Comparison of ENCODE assay signal across 21 mouse cellular contexts in the genomic region with DNA sequence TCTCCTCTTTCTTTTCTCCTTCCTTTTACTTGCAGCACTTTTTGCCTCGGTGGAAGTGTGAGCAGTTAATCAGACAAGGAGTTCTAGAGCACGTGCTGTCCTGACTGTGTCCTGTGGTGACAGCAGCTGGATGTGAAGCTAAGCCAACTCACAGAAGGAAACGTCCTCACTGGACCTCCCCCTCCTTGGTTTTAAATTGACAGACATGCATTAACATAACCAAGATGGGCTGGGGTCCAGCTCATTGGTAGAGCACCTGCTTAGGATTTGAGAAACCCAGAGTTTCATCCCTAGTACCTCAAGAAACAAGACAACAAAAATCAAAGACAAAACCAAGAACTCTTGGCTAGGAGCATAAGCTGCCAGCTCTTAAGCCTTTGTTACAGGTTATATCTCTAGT.
"Had no signal": no experiment of that assay in that cellular context is flagged by ENCODE, and none has a peak within 500 bp of the region (broad histone marks: within the 10 kb centered on the region; RNA-seq: fewer than 3 reads in every experiment).

No protein-coding gene starts in this region.

- DNase-seq: gastrocnemius, adult 2 months; gastrocnemius, postnatal 10 days; gastrocnemius, postnatal 25 days; heart, adult 2 months; heart, postnatal 4 days; kidney, adult 18-20 months; kidney, adult 8-10 months; kidney, postnatal 10 days; kidney, postnatal 25 days; kidney, postnatal 4 days; liver; liver, embryonic 13.5 days had no signal

- H3K27ac ChIP-seq: gastrocnemius, adult 2 months; heart, adult 2 months; heart, embryonic 13.5 days; heart, embryonic 15.5 days; hindbrain, embryonic 13.5 days; hindbrain, embryonic 15.5 days; intestine, embryonic 15.5 days; layer of hippocampus, adult 2 months; limb, embryonic 10.5 days; limb, embryonic 12.5 days; liver, embryonic 13.5 days; liver, embryonic 15.5 days had no signal

- H3K4me3 ChIP-seq: gastrocnemius, adult 2 months; heart, adult 2 months; heart, embryonic 13.5 days; heart, embryonic 15.5 days; hindbrain, embryonic 13.5 days; hindbrain, embryonic 15.5 days; intestine, embryonic 15.5 days; layer of hippocampus, adult 2 months; limb, embryonic 10.5 days; limb, embryonic 12.5 days; liver, embryonic 13.5 days; liver, embryonic 15.5 days had no signal
